Mouse (Mus musculus) thymus, adult 2 months (tissue): ENCODE results near the gene Dip2c.

Source experiments
- CTCF ChIP-seq: fragments of 200-500 bp; IDR thresholded peaks from 2 replicates; pipeline ENCODE4 v1.5.1; 2012; ENCODE audit warnings: mild to moderate bottlenecking, control low read depth, low read length, moderate library complexity, borderline replicate concordance; ENCODE audit not compliant: control insufficient read depth, poor library complexity, insufficient read depth; ENCODE audit errors: extremely low read depth
- POLR2A ChIP-seq: fragments of 200-500 bp; IDR thresholded peaks from 2 replicates; pipeline ENCODE4 v1.6.1; 2012; ENCODE audit warnings: mild to moderate bottlenecking, low read length, control low read depth, moderate library complexity; ENCODE audit not compliant: control insufficient read depth, poor library complexity, insufficient read depth; ENCODE audit errors: extremely low read depth

DNA sequence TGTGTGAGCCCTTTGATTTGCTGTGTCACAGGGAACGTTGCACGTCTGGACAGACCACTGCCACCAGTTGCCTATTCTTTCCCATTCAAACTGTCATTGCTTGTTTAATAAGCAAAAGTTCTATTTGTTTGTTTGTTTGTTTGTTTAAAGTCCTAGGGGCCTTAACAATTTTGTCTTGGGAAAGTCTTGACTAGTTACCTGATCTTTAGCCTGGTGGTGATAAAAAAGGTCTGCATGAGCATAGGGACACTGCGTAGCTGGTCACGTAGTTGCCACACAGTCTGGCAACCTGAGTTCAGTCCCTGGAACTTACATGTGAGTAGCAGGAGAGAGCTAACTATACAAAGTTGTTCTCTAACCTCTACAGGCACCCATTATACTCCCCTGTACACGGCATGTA lies 392.9 kb downstream of the Dip2c start:
- no peak for TF ChIP-seq CTCF
- no peak for TF ChIP-seq POLR2A
